Mouse (Mus musculus) olfactory bulb, adult 2 months (tissue): ENCODE measurements around the gene Fam76b. TPM values are rescaled to one million over a fixed set of nuclear protein-coding genes. Genes with fewer than 3 reads are reported as not detected.

Experiments
- H3K27ac ChIP-seq: fragments of 200-500 bp; 2 replicates; pipeline ENCODE4 v1.5.1; 2012; ENCODE audit warnings: low read depth, low read length; ENCODE audit not compliant: insufficient read depth
- H3K4me1 ChIP-seq: fragments of 200-500 bp; 2 replicates; pipeline ENCODE4 v1.6.1; 2012; ENCODE audit warnings: low read length; ENCODE audit not compliant: control insufficient read depth, insufficient read depth
- H3K4me3 ChIP-seq: fragments of 200-500 bp; 2 replicates; pipeline ENCODE4 v1.5.1; 2012; ENCODE audit warnings: mild to moderate bottlenecking, low read depth, low read length, moderate library complexity; ENCODE audit not compliant: insufficient read depth
- CTCF ChIP-seq: fragments of 200-500 bp; IDR thresholded peaks from 2 replicates; pipeline ENCODE4 v1.5.1; 2012; ENCODE audit warnings: low read depth, mild to moderate bottlenecking, low read length, moderate library complexity; ENCODE audit not compliant: insufficient read depth
- POLR2A ChIP-seq: fragments of 200-500 bp; IDR thresholded peaks from 2 replicates; pipeline ENCODE4 v1.6.1; 2012; ENCODE audit warnings: mild to moderate bottlenecking, low read depth, low read length, moderate library complexity; ENCODE audit not compliant: insufficient read depth
- WGBS: fragments of 180-500 bp; shearing (Covaris S2); methylation state at CpG from one replicate; pipeline ENCODE4 v1.1.7; 2018; 5-methylcytosine and 5-hydroxymethylcytosine counted together
- polyA plus RNA-seq: library from polyadenylated mRNA; stranded (reverse); fragments of >200 nt; gene quantifications from 2 replicates; pipeline ENCODE4 v1.2.4, GENCODE M21; 2012; ENCODE audit warnings: low replicate concordance; ENCODE audit not compliant: missing spikeins, insufficient read depth, insufficient read length

Gene Fam76b
- polyA plus RNA-seq, 1 experiment = not detected

DNA sequence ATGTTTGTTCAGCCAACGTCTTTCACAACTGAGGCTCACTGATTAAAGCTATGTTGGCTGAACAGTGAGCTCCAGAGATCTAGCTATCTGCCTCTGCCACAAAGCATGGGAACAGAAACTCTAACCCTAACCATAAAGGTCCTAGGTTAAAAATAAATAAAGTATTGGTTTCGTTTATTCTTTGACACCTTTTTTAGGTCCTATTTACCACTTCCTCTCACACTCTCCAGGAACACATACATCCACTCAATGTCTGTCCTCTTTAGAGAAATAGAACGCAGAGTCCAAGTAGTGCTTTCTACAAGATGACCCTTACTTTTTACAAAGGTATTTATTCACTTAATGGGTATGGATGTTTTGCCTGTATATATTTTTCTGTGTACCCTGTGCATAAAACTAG is 6.7 kb upstream of the Fam76b start:
- Histone ChIP-seq H3K4me3 (no peak overlapping the region), H3K27ac (no peak overlapping the region), H3K4me1 (0 out of 2 replicates have a peak, but pooled peaks cover 4% of the 10 kb centered on the region)
- TF ChIP-seq POLR2A = no peak
- no peak for TF ChIP-seq CTCF
- 93% methylated on average over 3 of the region's 3 CpGs for WGBS

- H3K27ac ChIP-seq = no peak overlapping the region
- 2% methylated on average over 8 of the region's 8 CpGs for WGBS
These were observed 1.6 kb upstream of the Fam76b start for GRCm38 (mm10) chr9:13825896-13826295.

GRCm38 (mm10) chr9:13826391-13826805 is 1.1 kb upstream of the Fam76b start:
- peak overlapping the region; percentile 72 for H3K4me3 ChIP-seq
- H3K27ac ChIP-seq = peak overlapping the region; percentile 78
- TF ChIP-seq POLR2A (no peak), CTCF (no peak)
- WGBS = under 1% methylated on average over 31 of the region's 31 CpGs
- 0 out of 2 replicates have a peak, but pooled peaks cover 6% of the 10 kb centered on the region for H3K4me1 ChIP-seq

More at GRCm38 (mm10) chr9:13825896-13826295, 1.6 kb upstream of the Fam76b start:
- Histone ChIP-seq H3K4me3 (peak overlapping the region; percentile 72; the same call in 1 of the 2 replicates), H3K4me1 (0 out of 2 replicates have a peak, but pooled peaks cover 6% of the 10 kb centered on the region)
- TF ChIP-seq POLR2A (no peak), CTCF (no peak)

DNA sequence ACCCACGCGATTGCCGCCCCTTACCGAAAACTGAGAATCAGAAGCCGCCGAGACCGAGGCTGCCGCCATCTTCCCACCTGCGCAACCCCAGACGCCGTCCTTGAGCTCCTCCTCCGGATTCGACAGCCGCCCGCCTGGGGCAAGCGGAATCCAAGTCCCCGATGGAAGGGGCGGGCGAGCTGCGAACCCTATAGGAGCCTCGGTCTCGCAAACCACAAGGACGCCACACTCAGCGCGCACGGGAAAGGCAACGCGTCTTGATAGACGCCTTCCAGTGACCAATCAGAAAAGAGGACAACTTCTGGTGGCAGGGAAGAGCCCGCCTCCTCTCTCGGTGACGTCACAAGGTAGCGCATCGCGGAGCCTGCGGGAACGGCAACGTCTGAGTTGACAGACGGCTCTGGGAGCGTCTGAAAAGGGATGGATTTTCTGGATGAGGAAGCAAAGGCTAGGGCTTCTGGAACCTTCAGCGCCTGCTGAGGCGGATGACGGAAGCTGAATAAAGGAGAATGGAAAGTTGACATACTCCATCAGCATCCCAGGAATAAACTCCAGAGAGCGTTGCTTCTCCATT is 597 bp upstream of the Fam76b start, which contains the start of gene Cep57:
Gene Cep57 (minus strand): TSS at position 276 of the 574 bp plus-strand sequence.
- WGBS = 0% methylated on average over 44 of the region's 44 CpGs
- H3K4me3 ChIP-seq = peak within 1 kb of the TSS; percentile 79
- TF ChIP-seq POLR2A = peak; percentile 76
- TF ChIP-seq CTCF = no peak
- H3K4me1 ChIP-seq = 0 out of 2 replicates have a peak, but pooled peaks cover 6% of the 10 kb centered on the region
- peak within 1 kb of the TSS; percentile 90 for H3K27ac ChIP-seq

- Histone ChIP-seq H3K27ac (peak overlapping the region; percentile 90), H3K4me3 (peak overlapping the region; percentile 79), H3K4me1 (0 out of 2 replicates have a peak, but pooled peaks cover 2% of the 10 kb centered on the region)
- WGBS = under 1% methylated on average over 23 of the region's 23 CpGs
- no peak for TF ChIP-seq CTCF
- no peak for TF ChIP-seq POLR2A
These were observed 548 bp downstream of the Fam76b start for GRCm38 (mm10) chr9:13828087-13828441.

GRCm38 (mm10) chr9:13835256-13835655 is 7.7 kb downstream of the Fam76b start:
- H3K4me1 ChIP-seq = peaks cover 2% of the 10 kb centered on the region; the same call in 1 of the 2 replicates
- WGBS = 81% methylated on average over 3 of the region's 3 CpGs
- TF ChIP-seq POLR2A = no peak
- no peak for TF ChIP-seq CTCF
- no peak overlapping the region for H3K4me3 ChIP-seq
- H3K27ac ChIP-seq = no peak overlapping the region

DNA sequence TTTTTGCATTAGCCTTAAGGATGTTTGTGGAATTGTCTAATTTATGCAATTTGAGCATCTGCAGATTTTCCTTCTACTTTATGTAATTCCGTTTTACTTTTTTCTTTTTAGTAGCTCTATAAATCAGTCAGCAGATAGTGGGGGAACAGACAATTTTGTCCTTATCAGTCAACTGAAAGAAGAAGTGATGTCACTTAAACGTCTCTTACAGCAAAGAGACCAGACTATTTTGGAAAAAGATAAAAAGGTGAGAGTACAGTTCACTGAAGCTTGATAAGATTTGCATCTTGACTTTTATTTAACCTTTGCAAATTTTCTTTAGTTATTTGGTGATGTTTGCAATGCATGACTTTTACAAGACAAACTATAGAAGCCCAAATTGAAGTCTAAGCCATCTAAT is 9.2 kb downstream of the Fam76b start:
- H3K27ac ChIP-seq = no peak overlapping the region
- H3K4me3 ChIP-seq = no peak overlapping the region
- TF ChIP-seq POLR2A (no peak), CTCF (no peak)
- WGBS = 85% methylated on average over 2 of the region's 2 CpGs
- peaks cover 2% of the 10 kb centered on the region; the same call in 1 of the 2 replicates for H3K4me1 ChIP-seq

DNA sequence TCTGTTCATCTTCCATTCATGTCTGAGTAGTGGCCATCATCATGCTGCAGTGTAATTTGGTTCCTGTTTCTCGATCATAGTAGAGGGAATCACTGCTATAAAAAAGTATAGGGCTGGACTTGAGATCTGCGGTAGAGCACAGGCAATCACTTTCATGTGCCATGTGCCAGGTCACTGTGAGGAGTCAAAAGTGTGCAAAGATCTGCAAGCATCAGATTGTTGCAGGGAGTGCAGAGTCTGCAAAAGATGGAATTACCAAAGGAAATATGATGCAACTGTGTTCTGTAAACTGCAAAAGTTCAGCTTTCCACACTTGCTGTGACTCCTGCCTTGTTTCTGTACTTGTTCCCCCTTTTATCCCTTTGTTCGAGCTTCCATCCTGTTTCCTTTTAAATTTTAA is 20.1 kb downstream of the Fam76b start:
- TF ChIP-seq POLR2A (no peak), CTCF (no peak)
- H3K27ac ChIP-seq = no peak overlapping the region
- no peak overlapping the region for H3K4me3 ChIP-seq
- WGBS = 82% methylated on average over 3 of the region's 3 CpGs
- no peaks in the 10 kb centered on the region; the same call in 1 of the 2 replicates for H3K4me1 ChIP-seq
